Mouse (Mus musculus): ENCODE results near the gene Frmd4b. TPM values are rescaled to one million over a fixed set of nuclear protein-coding genes. Genes with fewer than 3 reads are reported as not detected.

Gene Frmd4b
- polyA plus RNA-seq, 1 experiment from 2014 or later: 22.2 TPM

- Histone ChIP-seq H3K4me3 (no peak overlapping the region), H3K36me3 (no peaks in the 10 kb centered on the region), H3K9me3 (replicated peaks) (no peaks in the 10 kb centered on the region), H3K27ac (ENCODE audit: poor library complexity, severe bottlenecking) (no peak overlapping the region), H3K4me2 (no peak overlapping the region), H3K9ac (no peak overlapping the region), H3K4me1 (replicated peaks) (peaks cover 15% of the 10 kb centered on the region), H3K27me3 (replicated peaks) (0 out of 2 replicates have a peak, but pooled peaks cover 3% of the 10 kb centered on the region)
- no peak for ATAC-seq (ENCODE audit: insufficient number of reproducible peaks, low FRiP score)
- WGBS: 81% methylated on average over 5 of the region's 5 CpGs
Observed at GRCm38 (mm10) chr6:97612861-97613260, 4.5 kb downstream of the Frmd4b start.

- Histone ChIP-seq H3K4me3 (no peak overlapping the region), H3K36me3 (no peaks in the 10 kb centered on the region), H3K27ac (ENCODE audit: poor library complexity, severe bottlenecking) (peak overlapping the region; percentile 7; the same call in 1 of the 2 replicates), H3K4me1 (replicated peaks) (peaks cover 14% of the 10 kb centered on the region), H3K9me3 (replicated peaks) (no peaks in the 10 kb centered on the region), H3K4me2 (no peak overlapping the region), H3K27me3 (replicated peaks) (0 out of 2 replicates have a peak, but pooled peaks cover 2% of the 10 kb centered on the region), H3K9ac (no peak overlapping the region)
- ATAC-seq (ENCODE audit: insufficient number of reproducible peaks, low FRiP score): no peak
- WGBS: 75% methylated on average over 2 of the region's 2 CpGs
Observed at GRCm38 (mm10) chr6:97610051-97610450, 7.3 kb downstream of the Frmd4b start.

- H3K27me3 ChIP-seq (replicated peaks): no peaks in the 10 kb centered on the region
- H3K9ac ChIP-seq: no peak overlapping the region
- H3K27ac ChIP-seq (ENCODE audit: poor library complexity, severe bottlenecking): no peak overlapping the region
- 44% methylated on average over 3 of the region's 3 CpGs for WGBS
- H3K9me3 ChIP-seq (replicated peaks): no peaks in the 10 kb centered on the region
- no peak overlapping the region for H3K4me3 ChIP-seq
- no peak for ATAC-seq (ENCODE audit: insufficient number of reproducible peaks, low FRiP score)
- peaks cover 12% of the 10 kb centered on the region for H3K4me1 ChIP-seq (replicated peaks)
- H3K36me3 ChIP-seq: no peaks in the 10 kb centered on the region
- H3K4me2 ChIP-seq: no peak overlapping the region
Observed at GRCm38 (mm10) chr6:97607646-97608045, 9.7 kb downstream of the Frmd4b start.

GRCm38 (mm10) chr6:97595218-97595617 is 22.1 kb downstream of the Frmd4b start:
- Histone ChIP-seq H3K36me3 (no peaks in the 10 kb centered on the region), H3K27me3 (replicated peaks) (no peaks in the 10 kb centered on the region), H3K9me3 (replicated peaks) (no peaks in the 10 kb centered on the region), H3K4me2 (no peak overlapping the region), H3K4me1 (replicated peaks) (no peaks in the 10 kb centered on the region), H3K27ac (ENCODE audit: poor library complexity, severe bottlenecking) (no peak overlapping the region), H3K4me3 (no peak overlapping the region), H3K9ac (no peak overlapping the region)
- WGBS: 71% methylated on average over 3 of the region's 3 CpGs
- ATAC-seq (ENCODE audit: insufficient number of reproducible peaks, low FRiP score): no peak

GRCm38 (mm10) chr6:97594589-97594988 is 22.8 kb downstream of the Frmd4b start:
- Histone ChIP-seq H3K4me2 (no peak overlapping the region), H3K4me1 (replicated peaks) (no peaks in the 10 kb centered on the region), H3K27ac (ENCODE audit: poor library complexity, severe bottlenecking) (no peak overlapping the region), H3K9ac (no peak overlapping the region), H3K27me3 (replicated peaks) (no peaks in the 10 kb centered on the region), H3K9me3 (replicated peaks) (no peaks in the 10 kb centered on the region), H3K36me3 (no peaks in the 10 kb centered on the region), H3K4me3 (no peak overlapping the region)
- WGBS: 90% methylated on average over 7 of the region's 7 CpGs
- no peak for ATAC-seq (ENCODE audit: insufficient number of reproducible peaks, low FRiP score)

- Histone ChIP-seq H3K4me3 (no peak overlapping the region), H3K9me3 (replicated peaks) (no peaks in the 10 kb centered on the region), H3K9ac (no peak overlapping the region), H3K27me3 (replicated peaks) (no peaks in the 10 kb centered on the region), H3K36me3 (no peaks in the 10 kb centered on the region), H3K4me2 (no peak overlapping the region), H3K4me1 (replicated peaks) (peaks cover 9% of the 10 kb centered on the region), H3K27ac (ENCODE audit: poor library complexity, severe bottlenecking) (no peak overlapping the region)
- no peak for ATAC-seq (ENCODE audit: insufficient number of reproducible peaks, low FRiP score)
- 81% methylated on average over 5 of the region's 5 CpGs for WGBS
Observed at GRCm38 (mm10) chr6:97590230-97590629, 27.1 kb downstream of the Frmd4b start.

- no peaks in the 10 kb centered on the region for H3K9me3 ChIP-seq (replicated peaks)
- no peak overlapping the region for H3K4me3 ChIP-seq
- H3K27ac ChIP-seq (ENCODE audit: poor library complexity, severe bottlenecking): no peak overlapping the region
- no peak for ATAC-seq (ENCODE audit: insufficient number of reproducible peaks, low FRiP score)
- H3K27me3 ChIP-seq (replicated peaks): no peaks in the 10 kb centered on the region
- WGBS: 83% methylated on average over 3 of the region's 3 CpGs
- H3K4me2 ChIP-seq: no peak overlapping the region
- H3K36me3 ChIP-seq: no peaks in the 10 kb centered on the region
- no peak overlapping the region for H3K9ac ChIP-seq
- H3K4me1 ChIP-seq (replicated peaks): peaks cover 9% of the 10 kb centered on the region
Observed at GRCm38 (mm10) chr6:97589581-97589980, 27.8 kb downstream of the Frmd4b start.

GRCm38 (mm10) chr6:97589031-97589430 is 28.3 kb downstream of the Frmd4b start:
- 75% methylated on average over 7 of the region's 7 CpGs for WGBS

GRCm38 (mm10) chr6:97586606-97587005 is 30.7 kb downstream of the Frmd4b start:
- Histone ChIP-seq H3K4me2 (no peak overlapping the region), H3K27me3 (replicated peaks) (no peaks in the 10 kb centered on the region), H3K9ac (no peak overlapping the region), H3K27ac (ENCODE audit: poor library complexity, severe bottlenecking) (no peak overlapping the region), H3K4me1 (replicated peaks) (peaks cover 19% of the 10 kb centered on the region), H3K4me3 (no peak overlapping the region), H3K36me3 (no peaks in the 10 kb centered on the region), H3K9me3 (replicated peaks) (no peaks in the 10 kb centered on the region)
- no peak for ATAC-seq (ENCODE audit: insufficient number of reproducible peaks, low FRiP score)

More at GRCm38 (mm10) chr6:97589031-97589430, 28.3 kb downstream of the Frmd4b start:
- Histone ChIP-seq H3K4me2 (no peak overlapping the region), H3K27me3 (replicated peaks) (no peaks in the 10 kb centered on the region), H3K9ac (no peak overlapping the region), H3K9me3 (replicated peaks) (no peaks in the 10 kb centered on the region), H3K4me1 (replicated peaks) (peaks cover 9% of the 10 kb centered on the region), H3K27ac (ENCODE audit: poor library complexity, severe bottlenecking) (no peak overlapping the region), H3K4me3 (no peak overlapping the region), H3K36me3 (no peaks in the 10 kb centered on the region)
- no peak for ATAC-seq (ENCODE audit: insufficient number of reproducible peaks, low FRiP score)

GRCm38 (mm10) chr6:97586024-97586423 is 31.3 kb downstream of the Frmd4b start:
- no peaks in the 10 kb centered on the region for H3K9me3 ChIP-seq (replicated peaks)
- H3K27me3 ChIP-seq (replicated peaks): no peaks in the 10 kb centered on the region
- no peak overlapping the region for H3K4me2 ChIP-seq
- H3K4me1 ChIP-seq (replicated peaks): peaks cover 19% of the 10 kb centered on the region
- no peaks in the 10 kb centered on the region for H3K36me3 ChIP-seq
- no peak overlapping the region for H3K27ac ChIP-seq (ENCODE audit: poor library complexity, severe bottlenecking)
- peak; percentile 6; the same call in 1 of the 2 replicates for ATAC-seq (ENCODE audit: insufficient number of reproducible peaks, low FRiP score)
- no peak overlapping the region for H3K9ac ChIP-seq
- H3K4me3 ChIP-seq: no peak overlapping the region
- WGBS: 36% methylated on average over 8 of the region's 8 CpGs

GRCm38 (mm10) chr6:97582748-97583147 is 34.6 kb downstream of the Frmd4b start:
- H3K4me3 ChIP-seq: no peak overlapping the region
- H3K36me3 ChIP-seq: no peaks in the 10 kb centered on the region
- no peak overlapping the region for H3K27ac ChIP-seq (ENCODE audit: poor library complexity, severe bottlenecking)
- H3K27me3 ChIP-seq (replicated peaks): no peaks in the 10 kb centered on the region
- H3K4me2 ChIP-seq: no peak overlapping the region
- 27% methylated on average over 8 of the region's 8 CpGs for WGBS
- H3K4me1 ChIP-seq (replicated peaks): peaks cover 25% of the 10 kb centered on the region
- ATAC-seq (ENCODE audit: insufficient number of reproducible peaks, low FRiP score): no peak
- H3K9ac ChIP-seq: no peak overlapping the region
- no peaks in the 10 kb centered on the region for H3K9me3 ChIP-seq (replicated peaks)

- ATAC-seq (ENCODE audit: insufficient number of reproducible peaks, low FRiP score): no peak
Observed at GRCm38 (mm10) chr6:97581941-97582340, 35.4 kb downstream of the Frmd4b start.

More at GRCm38 (mm10) chr6:97581941-97582340, 35.4 kb downstream of the Frmd4b start:
- H3K27ac ChIP-seq (ENCODE audit: poor library complexity, severe bottlenecking): no peak overlapping the region
- H3K27me3 ChIP-seq (replicated peaks): no peaks in the 10 kb centered on the region
- H3K4me2 ChIP-seq: no peak overlapping the region
- no peak overlapping the region for H3K9ac ChIP-seq
- H3K4me1 ChIP-seq (replicated peaks): peaks cover 27% of the 10 kb centered on the region
- no peaks in the 10 kb centered on the region for H3K9me3 ChIP-seq (replicated peaks)
- H3K4me3 ChIP-seq: no peak overlapping the region
- 80% methylated on average over 7 of the region's 7 CpGs for WGBS
- H3K36me3 ChIP-seq: no peaks in the 10 kb centered on the region
